Mouse (Mus musculus) MEL (cell line): ENCODE results near the gene Col11a2. TPM values are rescaled to one million over a fixed set of nuclear protein-coding genes. Genes with fewer than 3 reads are reported as not detected.

ENCODE experiments used
- DNase-seq: peaks from one replicate; pipeline ENCODE4 v3.0.0; 2011; ENCODE audit warnings: low read depth, low spot score
- H3K27ac ChIP-seq: 2 replicates; pipeline ENCODE4 v1.5.1; 2012; ENCODE audit warnings: low read depth, mild to moderate bottlenecking, control low read depth, low read length, moderate library complexity; ENCODE audit not compliant: control insufficient read depth
- H3K27me3 ChIP-seq, 2 experiments: fragments of 150-350 bp in 1 of 2; sonication (generic) in 1 of 2; 2 replicates each; pipeline ENCODE4 v1.6.1; 2012; ENCODE audit warnings: low read length in 2 of 2, mild to moderate bottlenecking in 2 of 2, improper control_type of control experiment in 1 of 2, moderate library complexity in 1 of 2; ENCODE audit not compliant: insufficient read depth in 2 of 2, control insufficient read depth in 1 of 2
- H3K36me3 ChIP-seq, 2 experiments: 2 replicates each; pipeline ENCODE4 v1.6.1; 2012 to 2014; ENCODE audit warnings: low read length in 2 of 2, improper control_type of control experiment in 1 of 2, inconsistent platforms in 1 of 2, mild to moderate bottlenecking in 1 of 2; ENCODE audit not compliant: insufficient read depth in 2 of 2, control insufficient read depth in 1 of 2
- H3K4me1 ChIP-seq, 2 experiments: fragments of 150-350 bp in 1 of 2; sonication (generic) in 1 of 2; 2 replicates each; pipeline ENCODE4 v1.6.1; 2012; ENCODE audit warnings: low read length in 2 of 2, improper control_type of control experiment in 1 of 2, mild to moderate bottlenecking in 1 of 2; ENCODE audit not compliant: insufficient read depth in 2 of 2, control insufficient read depth in 1 of 2
- H3K4me3 ChIP-seq, 2 experiments: fragments of 150-350 bp in 1 of 2; sonication (generic) in 1 of 2; 2 replicates each; pipeline ENCODE4 v1.5.1; 2012; ENCODE audit warnings: low read depth in 2 of 2, low read length in 2 of 2, mild to moderate bottlenecking in 2 of 2, moderate library complexity in 2 of 2, control low read depth in 1 of 2, improper control_type of control experiment in 1 of 2; ENCODE audit not compliant: control insufficient read depth in 1 of 2, insufficient read depth in 1 of 2
- H3K79me2 ChIP-seq: 2 replicates; pipeline ENCODE4 v1.6.1; 2012; ENCODE audit warnings: mild to moderate bottlenecking, low read length, moderate library complexity; ENCODE audit not compliant: control insufficient read depth, poor library complexity, insufficient read depth
- H3K9ac ChIP-seq: 2 replicates; pipeline ENCODE4 v1.6.1; 2012; ENCODE audit warnings: low read depth, mild to moderate bottlenecking, control low read depth, low read length, moderate library complexity; ENCODE audit not compliant: control insufficient read depth, poor library complexity, severe bottlenecking
- H3K9me3 ChIP-seq: fragments of 150-350 bp; sonication (generic); replicated peaks from 2 replicates; pipeline ENCODE4 v1.6.1; 2012; ENCODE audit warnings: mild to moderate bottlenecking, low read length, improper control_type of control experiment, moderate library complexity; ENCODE audit not compliant: insufficient read depth
- CHD2 ChIP-seq: IDR thresholded peaks from 2 replicates; pipeline ENCODE4 v1.6.1; 2011; ENCODE audit warnings: low read length, improper control_type of control experiment
- GATA1 ChIP-seq: IDR thresholded peaks from 2 replicates; pipeline ENCODE4 v1.6.1; 2011; ENCODE audit warnings: low read depth, low read length, improper control_type of control experiment
- KAT2A ChIP-seq: conservative IDR thresholded peaks from 2 replicates; pipeline ENCODE4 v1.6.1; 2012; ENCODE audit warnings: low read depth, low read length, improper control_type of control experiment, inconsistent platforms
- MAFK ChIP-seq: IDR thresholded peaks from 2 replicates; pipeline ENCODE4 v1.6.1; 2011; ENCODE audit warnings: low read depth, mild to moderate bottlenecking, low read length, improper control_type of control experiment, borderline replicate concordance
- MAX ChIP-seq: IDR thresholded peaks from 2 replicates; pipeline ENCODE4 v1.6.1; 2011; ENCODE audit warnings: low read length, improper control_type of control experiment
- MYB ChIP-seq: IDR thresholded peaks from 2 replicates; pipeline ENCODE4 v1.6.1; 2011; ENCODE audit warnings: mild to moderate bottlenecking, low read depth, low read length, improper control_type of control experiment
- NRF1 ChIP-seq: IDR thresholded peaks from 2 replicates; pipeline ENCODE4 v1.6.1; 2014; ENCODE audit warnings: low read depth, mild to moderate bottlenecking, inconsistent platforms, low read length, improper control_type of control experiment, moderate library complexity; ENCODE audit not compliant: poor library complexity, insufficient read depth, severe bottlenecking
- POLR2AphosphoS2 ChIP-seq: IDR thresholded peaks from 2 replicates; pipeline ENCODE4 v1.6.1; 2011; ENCODE audit warnings: low read length, improper control_type of control experiment
- POLR2AphosphoS5 ChIP-seq: IDR thresholded peaks from 2 replicates; pipeline ENCODE4 v1.6.1; 2012; ENCODE audit warnings: low read depth, borderline replicate concordance, mild to moderate bottlenecking, inconsistent platforms, low read length, moderate library complexity, mixed read lengths
- RAD21 ChIP-seq: IDR thresholded peaks from 2 replicates; pipeline ENCODE4 v1.6.1; 2011; ENCODE audit warnings: mild to moderate bottlenecking, low read depth, low read length, improper control_type of control experiment
- TAL1 ChIP-seq: IDR thresholded peaks from 2 replicates; pipeline ENCODE4 v1.6.1; 2012; ENCODE audit warnings: mild to moderate bottlenecking, inconsistent platforms, low read length, moderate library complexity, mixed read lengths
- TBP ChIP-seq: IDR thresholded peaks from 2 replicates; pipeline ENCODE4 v1.8.0; 2011; ENCODE audit warnings: low read depth, low read length, improper control_type of control experiment
- TCF12 ChIP-seq: IDR thresholded peaks from 2 replicates; pipeline ENCODE4 v1.6.1; 2014; ENCODE audit warnings: low read depth, mild to moderate bottlenecking, inconsistent platforms, low read length, improper control_type of control experiment, moderate library complexity
- USF2 ChIP-seq, 2 experiments: IDR thresholded peaks; 2 replicates each; pipeline ENCODE4 v1.6.1; 2011 to 2012; ENCODE audit warnings: improper control_type of control experiment in 2 of 2, low read length in 2 of 2, borderline replicate concordance in 1 of 2, inconsistent platforms in 1 of 2, low read depth in 1 of 2, mild to moderate bottlenecking in 1 of 2; ENCODE audit not compliant: insufficient read depth in 1 of 2
- ZNF384 ChIP-seq: IDR thresholded peaks from 2 replicates; pipeline ENCODE4 v1.6.1; 2012; ENCODE audit warnings: low read depth, mild to moderate bottlenecking, inconsistent platforms, low read length, improper control_type of control experiment
- polyA plus RNA-seq, 2 experiments: library from polyadenylated mRNA; stranded (reverse) in 1 of 2; unstranded in 1 of 2; fragments of >175 nt in 1 of 2; fragments of >200 nt in 1 of 2; gene quantifications; 2 replicates each; pipeline versions ENCODE4 v1.2.1 to v1.2.4; 2012; ENCODE audit warnings: low replicate concordance in 2 of 2, low read depth in 1 of 2; ENCODE audit not compliant: insufficient read length in 2 of 2, insufficient read depth in 1 of 2, missing spikeins in 1 of 2
- total RNA-seq: library from RNA; depleted of rRNA; stranded (reverse); fragments of 300-350 nt; gene quantifications from 2 replicates; pipeline ENCODE4 v1.2.3, GENCODE M21; 2012

Col11a2 gene
- total and polyA plus RNA-seq, 3 experiments: 4.6 to 14.5 TPM; not detected in 1

- TF ChIP-seq CHD2 (0 out of 2 replicates have a peak, but pooled peaks have one; percentile 13), GATA1 (no peak), USF2 (IDR thresholded peaks at IDR 0.05; ENCODE audit: borderline replicate concordance in 1 of 2, insufficient read depth in 1 of 2, low read depth in 1 of 2, low read length in 2 of 2) (no peak), MAFK (no peak), MAX (no peak), POLR2AphosphoS2 (0 out of 2 replicates have a peak, but pooled peaks have one; percentile 4)
- TF ChIP-seq, all 39 proteins: peak for 2
- no peak overlapping the region for H3K27ac ChIP-seq
- H3K9ac ChIP-seq: no peak overlapping the region
- H3K4me3 ChIP-seq: no peak overlapping the region
- peaks cover 0 to 32% of the 10 kb centered on the region in 2 experiments; a peak in 2 of 4 replicates for H3K4me1 ChIP-seq
- H3K79me2 ChIP-seq: peaks cover 32% of the 10 kb centered on the region
- no peaks in the 10 kb centered on the region for H3K27me3 ChIP-seq
- H3K9me3 ChIP-seq: no peaks in the 10 kb centered on the region
- H3K36me3 ChIP-seq: peaks cover 3 to 15% of the 10 kb centered on the region in 2 experiments; a peak in 3 of 4 replicates
- DNase-seq: peak; percentile 52
Measured at GRCm38 (mm10) chr17:34026221-34026620, 13.0 kb upstream of the Col11a2 start.

- Histone ChIP-seq H3K79me2 (peaks cover 39% of the 10 kb centered on the region), H3K36me3 (peaks cover 3 to 15% of the 10 kb centered on the region in 2 experiments; a peak in 3 of 4 replicates), H3K4me1 (peaks cover 0 to 32% of the 10 kb centered on the region in 2 experiments; a peak in 2 of 4 replicates), H3K4me3 (peak overlapping the region; percentile 80 to 92), H3K9me3 (no peaks in the 10 kb centered on the region), H3K27ac (peak overlapping the region; percentile 68), H3K9ac (peak overlapping the region; percentile 92), H3K27me3 (no peaks in the 10 kb centered on the region)
- no peak for TF ChIP-seq GATA1
- TF ChIP-seq KAT2A: no peak
- no peak for TF ChIP-seq ZNF384
- no peak for TF ChIP-seq TAL1
- no peak for TF ChIP-seq MYB
- TF ChIP-seq TCF12: no peak
- no peak for TF ChIP-seq NRF1
- no peak for TF ChIP-seq POLR2AphosphoS5
- TF ChIP-seq RAD21: no peak
- no peak for TF ChIP-seq CHD2
- no peak for TF ChIP-seq TBP
- DNase-seq: peak; percentile 68
Measured at GRCm38 (mm10) chr17:34026917-34027655, 12.2 kb upstream of the Col11a2 start.
